Mouse (Mus musculus): ENCODE results near the gene Rab11fip3. TPM values are rescaled to one million over a fixed set of nuclear protein-coding genes. Genes with fewer than 3 reads are reported as not detected.
"Not testable (repeated sequence)": the region's sequence is repeated elsewhere in the genome, so short reads cannot be mapped to it uniquely, and the experiment has no call there.

Gene Rab11fip3
- 0.97 and 2.2 TPM in 2 replicates for total RNA-seq (2017)

DNA sequence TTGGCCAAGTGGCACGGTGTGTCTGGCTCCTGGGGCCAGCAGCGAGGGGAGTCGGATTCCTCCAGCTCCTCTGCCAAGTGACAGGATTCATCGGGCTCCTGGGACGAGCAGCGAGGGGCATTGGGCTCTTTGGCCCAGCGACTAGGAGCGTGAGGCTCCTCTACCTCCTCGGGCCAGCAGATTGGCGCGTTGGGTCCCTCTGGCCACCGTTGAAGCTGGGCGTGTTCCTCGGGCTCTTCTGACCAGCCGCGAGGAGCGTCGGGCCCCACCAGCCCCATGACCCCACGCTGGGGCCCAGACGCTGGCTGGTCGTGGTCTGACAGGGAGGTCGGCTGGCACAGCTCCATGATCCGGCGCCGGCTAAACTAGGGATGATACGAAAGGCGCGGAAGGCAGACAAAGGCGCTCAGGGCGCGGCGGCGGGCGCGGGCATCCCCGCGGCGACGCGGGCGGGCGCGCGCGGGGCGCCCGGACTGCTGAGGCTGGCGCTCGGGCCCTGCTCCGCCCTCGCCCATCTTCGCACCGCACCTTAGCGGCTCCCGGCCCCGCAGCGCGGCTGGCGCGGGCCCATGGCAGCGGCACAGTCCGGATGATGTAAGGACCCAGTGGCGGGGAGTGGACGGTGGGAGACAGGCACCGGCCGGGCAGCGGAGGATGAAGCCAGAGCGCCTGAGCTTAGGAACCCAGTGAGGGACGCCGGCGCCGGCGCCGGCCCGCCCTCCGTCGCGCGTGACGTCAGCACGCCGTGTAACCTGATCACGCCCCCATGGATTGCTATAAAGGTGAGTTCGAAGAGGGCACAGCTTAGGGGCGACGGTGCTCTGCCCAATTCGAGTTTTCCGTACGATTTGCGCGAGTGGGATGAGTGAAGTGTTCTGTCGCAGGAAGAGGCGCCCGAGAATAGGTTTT lies at the start of gene Rab11fip3:
Gene Rab11fip3, minus strand, starts transcription at position 725 of the 909 bp plus-strand sequence.
- ATAC-seq (replicated peaks; ENCODE audit: low read depth, poor library complexity, severe bottlenecking): peak; percentile 78

GRCm38 (mm10) chr17:26116503-26117258 lies 47.3 kb upstream of the Rab11fip3 start:
- no peak for ATAC-seq (replicated peaks; ENCODE audit: low read depth, poor library complexity, severe bottlenecking)

DNA sequence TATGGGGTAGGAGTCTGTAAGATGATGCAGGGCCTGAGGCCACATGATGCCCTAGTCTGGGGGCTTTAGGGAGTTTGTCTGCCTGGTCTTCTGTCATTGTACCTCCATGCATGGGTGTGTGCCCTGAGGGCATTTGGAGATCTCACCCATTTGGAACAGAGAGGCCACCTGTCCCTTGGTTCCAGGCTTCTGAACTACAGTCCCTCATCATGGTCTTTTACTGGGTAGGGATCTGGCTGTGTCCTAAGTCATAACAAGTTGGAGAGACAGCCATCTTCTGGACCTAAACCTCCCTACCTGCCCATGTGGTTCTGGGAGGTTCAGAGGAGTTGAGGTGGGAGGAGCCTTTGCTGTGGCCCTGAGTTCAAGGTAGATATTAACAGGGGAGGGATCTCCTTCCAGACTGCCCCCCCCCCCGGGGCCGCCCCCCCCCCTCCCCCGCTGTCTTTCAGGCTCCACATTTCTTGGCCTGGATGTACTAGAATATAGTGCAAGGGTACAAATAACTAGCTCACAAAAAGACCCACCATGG lies 46.7 kb upstream of the Rab11fip3 start:
- no peak for ATAC-seq (replicated peaks; ENCODE audit: low read depth, poor library complexity, severe bottlenecking)

- ATAC-seq (replicated peaks; ENCODE audit: low read depth, poor library complexity, severe bottlenecking): no peak
These were observed 46.0 kb upstream of the Rab11fip3 start for GRCm38 (mm10) chr17:26115205-26115898.

DNA sequence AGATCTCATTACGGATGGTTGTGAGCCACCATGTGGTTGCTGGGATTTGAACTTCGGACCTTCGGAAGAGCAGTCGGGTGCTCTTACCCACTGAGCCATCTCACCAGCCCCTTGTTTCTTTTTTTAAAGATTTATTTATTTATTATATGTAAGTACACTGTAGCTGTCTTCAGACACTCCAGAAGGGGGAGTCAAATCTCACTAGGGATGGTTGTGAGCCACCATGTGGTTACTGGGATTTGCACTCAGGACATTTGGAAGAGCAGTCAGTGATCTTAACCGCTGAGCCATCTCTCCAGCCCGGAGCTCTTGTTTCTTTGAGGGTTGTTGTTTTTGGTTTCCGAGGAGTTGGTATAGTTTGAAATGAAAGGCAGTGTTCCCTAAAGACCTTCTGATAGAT lies 45.1 kb upstream of the Rab11fip3 start:
- not testable (repeated sequence) for ATAC-seq (replicated peaks; ENCODE audit: low read depth, poor library complexity, severe bottlenecking)

- ATAC-seq (replicated peaks; ENCODE audit: low read depth, poor library complexity, severe bottlenecking): no peak
These were observed 44.7 kb upstream of the Rab11fip3 start for GRCm38 (mm10) chr17:26114061-26114460.

DNA sequence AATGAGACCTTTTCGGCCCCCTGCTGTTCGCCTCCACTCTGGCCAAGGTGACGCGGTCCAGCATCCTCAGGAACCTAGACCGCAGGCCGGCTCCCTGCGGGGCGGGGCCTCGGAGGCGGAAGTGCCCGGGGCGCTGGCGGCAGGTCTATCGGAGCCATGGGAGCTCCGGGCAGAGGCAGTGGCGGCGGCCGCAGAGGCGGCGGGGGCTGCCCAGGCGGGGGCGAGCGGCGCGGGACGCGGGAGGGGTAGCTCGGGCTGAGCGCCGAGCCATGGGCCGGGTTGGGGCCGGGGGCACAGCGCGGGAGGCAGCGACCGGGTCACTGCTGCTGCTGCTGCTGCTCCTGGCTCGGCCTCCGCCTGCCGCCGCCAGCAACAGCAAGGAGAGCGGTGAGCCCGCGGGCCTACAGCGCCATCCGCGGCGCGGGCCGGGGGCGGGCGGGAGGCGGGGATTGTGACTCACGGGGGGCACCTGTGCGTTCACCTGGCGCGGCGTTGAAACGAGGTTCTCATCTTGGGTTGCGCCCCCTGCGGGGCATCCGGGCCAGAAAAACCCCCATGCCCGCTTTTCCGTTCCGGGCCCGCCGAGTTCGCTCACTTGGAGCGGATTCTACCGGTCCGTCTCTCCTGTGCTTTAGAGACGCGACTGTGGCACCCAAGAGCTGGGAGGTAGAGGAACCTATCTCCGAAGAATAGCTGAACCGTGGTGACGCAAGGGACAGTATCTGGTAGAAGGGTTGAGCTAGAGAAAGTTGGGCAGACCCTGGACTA lies 44.0 kb upstream of the Rab11fip3 start, which contains the start of gene Tmem8:
Gene Tmem8, plus strand, starts transcription at position 119 of the 768 bp plus-strand sequence.
- peak; percentile 73 for ATAC-seq (replicated peaks; ENCODE audit: low read depth, poor library complexity, severe bottlenecking)

GRCm38 (mm10) chr17:26112751-26113150 lies 43.4 kb upstream of the Rab11fip3 start:
- peak; percentile 27; the same call in 1 of the 2 replicates for ATAC-seq (replicated peaks; ENCODE audit: low read depth, poor library complexity, severe bottlenecking)

GRCm38 (mm10) chr17:26111722-26112121 lies 42.4 kb upstream of the Rab11fip3 start:
- ATAC-seq (replicated peaks; ENCODE audit: low read depth, poor library complexity, severe bottlenecking): no peak

GRCm38 (mm10) chr17:26111024-26111423 lies 41.7 kb upstream of the Rab11fip3 start:
- no peak for ATAC-seq (replicated peaks; ENCODE audit: low read depth, poor library complexity, severe bottlenecking)

GRCm38 (mm10) chr17:26110156-26110555 lies 40.8 kb upstream of the Rab11fip3 start:
- no peak for ATAC-seq (replicated peaks; ENCODE audit: low read depth, poor library complexity, severe bottlenecking)

DNA sequence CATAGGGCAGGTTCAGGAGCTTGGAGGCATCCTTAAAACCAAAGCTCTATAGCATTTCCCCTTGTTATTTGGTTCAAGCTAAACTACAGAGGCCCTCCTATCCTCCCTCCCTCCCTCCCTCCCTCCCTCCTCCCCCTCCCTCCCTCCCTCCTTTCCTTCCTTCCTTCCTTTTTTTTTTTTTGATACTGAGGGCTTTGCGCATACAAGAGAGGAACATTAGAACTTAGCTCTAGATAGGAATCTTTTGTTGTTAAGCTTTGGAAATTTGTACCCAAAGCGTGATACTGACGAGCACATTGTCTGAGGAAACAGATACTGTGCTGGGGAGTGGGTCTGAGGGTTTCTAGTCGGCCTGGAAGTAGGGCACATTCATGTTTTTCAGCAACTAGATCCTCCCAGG lies 36.3 kb upstream of the Rab11fip3 start:
- ATAC-seq (replicated peaks; ENCODE audit: low read depth, poor library complexity, severe bottlenecking): no peak

DNA sequence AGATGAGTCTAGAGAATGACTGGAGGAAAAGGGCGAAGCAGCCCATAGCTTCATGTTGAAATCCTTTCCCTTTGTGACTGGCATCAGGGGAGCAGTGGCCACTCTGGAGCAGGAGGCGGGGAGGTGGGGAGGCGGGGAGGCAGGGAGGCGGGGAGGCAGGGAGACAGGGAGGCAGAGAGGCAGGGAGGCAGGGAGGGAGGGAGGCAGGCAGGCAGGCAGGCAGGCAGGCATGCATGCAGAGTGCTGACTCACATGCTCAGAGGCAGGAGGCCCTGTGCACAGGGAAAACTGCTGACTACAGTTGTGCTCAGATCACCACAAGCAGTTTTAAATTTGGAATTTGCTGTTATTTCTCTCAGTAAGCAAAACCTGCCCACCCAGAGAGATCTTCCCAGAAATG lies 32.1 kb upstream of the Rab11fip3 start:
- ATAC-seq (replicated peaks; ENCODE audit: low read depth, poor library complexity, severe bottlenecking): no peak

GRCm38 (mm10) chr17:26100166-26100565 lies 30.8 kb upstream of the Rab11fip3 start:
- no peak for ATAC-seq (replicated peaks; ENCODE audit: low read depth, poor library complexity, severe bottlenecking)

- ATAC-seq (replicated peaks; ENCODE audit: low read depth, poor library complexity, severe bottlenecking): not testable (repeated sequence)
These were observed 30.0 kb upstream of the Rab11fip3 start for GRCm38 (mm10) chr17:26099316-26099715.

- ATAC-seq (replicated peaks; ENCODE audit: low read depth, poor library complexity, severe bottlenecking): no peak
These were observed 29.1 kb upstream of the Rab11fip3 start for GRCm38 (mm10) chr17:26098461-26098860.

DNA sequence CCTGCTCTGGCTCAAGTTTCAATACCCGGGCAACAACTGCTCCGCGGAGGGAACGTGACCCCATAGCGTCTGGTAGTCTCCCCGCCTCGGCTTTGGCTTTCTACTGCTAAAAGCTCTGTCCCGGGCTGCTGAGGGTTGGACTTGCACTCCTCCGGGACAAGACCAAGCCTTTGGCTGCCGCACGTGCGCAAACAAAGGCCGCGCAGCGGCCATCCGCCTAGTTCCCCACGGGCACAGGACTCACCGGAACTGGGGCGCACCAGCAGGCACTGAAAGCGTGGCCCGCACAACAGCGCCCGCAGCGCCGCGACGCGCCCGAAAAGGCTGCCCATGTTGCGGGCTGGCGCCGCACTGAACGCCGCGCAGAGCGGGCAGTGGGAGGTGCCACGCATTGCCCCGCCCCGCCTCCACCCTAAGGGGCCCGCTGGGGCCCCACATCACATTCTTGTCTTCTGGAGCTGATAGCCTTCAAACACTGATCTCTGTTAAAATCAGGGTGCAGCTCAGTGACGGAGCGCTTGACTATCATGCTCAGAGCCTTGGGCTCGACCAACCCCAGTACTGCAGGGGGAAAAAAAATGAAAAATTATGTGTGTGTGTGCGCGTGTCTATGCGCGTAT lies 25.9 kb upstream of the Rab11fip3 start, which contains the start of gene Nme4:
Gene Nme4, minus strand, starts transcription at position 482 of the 620 bp plus-strand sequence.
- ATAC-seq (replicated peaks; ENCODE audit: low read depth, poor library complexity, severe bottlenecking): peak; percentile 65

- ATAC-seq (replicated peaks; ENCODE audit: low read depth, poor library complexity, severe bottlenecking): no peak
These were observed 25.3 kb upstream of the Rab11fip3 start for GRCm38 (mm10) chr17:26094531-26095110.

All from common myeloid progenitor, adult 5-6 weeks (primary cell).